Mouse (Mus musculus) liver, postnatal 0 days (tissue): Measurements from ENCODE around the gene Slc25a19.

Experiments used
- CTCF ChIP-seq: sonication (generic); IDR thresholded peaks from 2 replicates; pipeline ENCODE4 v1.5.1; 2016; ENCODE audit warnings: antibody characterized with exemption, low read depth
- EP300 ChIP-seq: IDR thresholded peaks from 2 replicates; pipeline ENCODE4 v1.6.1; 2016; ENCODE audit warnings: antibody characterized with exemption, low read depth, mild to moderate bottlenecking

GRCm38 (mm10) chr11:115600743-115601142, 27.4 kb downstream of the Slc25a19 start:
- TF ChIP-seq CTCF (no peak), EP300 (no peak)
